Mouse (Mus musculus): ENCODE results near the gene Lrrc8e.
"Not testable (repeated sequence)": the region's sequence is repeated elsewhere in the genome, so short reads cannot be mapped to it uniquely, and the experiment has no call there.

The Lrrc8e gene

GRCm38 (mm10) chr8:4219617-4220016 lies 7.0 kb upstream of the Lrrc8e start:
- DNase-seq (ENCODE audit: low spot score in 2 of 2) = no peak

- no peak for DNase-seq (ENCODE audit: low spot score in 2 of 2)
Observed at GRCm38 (mm10) chr8:4222059-4222458, 4.6 kb upstream of the Lrrc8e start.

- no peak for DNase-seq (ENCODE audit: low spot score in 2 of 2)
Observed at GRCm38 (mm10) chr8:4226323-4226722, 304 bp upstream of the Lrrc8e start.

GRCm38 (mm10) chr8:4227919-4228318 lies 1.3 kb downstream of the Lrrc8e start:
- DNase-seq (ENCODE audit: low spot score in 2 of 2) = no peak

- DNase-seq (ENCODE audit: low spot score in 2 of 2) = no peak
Observed at GRCm38 (mm10) chr8:4229784-4230183, 3.2 kb downstream of the Lrrc8e start.

- DNase-seq (ENCODE audit: low spot score in 2 of 2) = no peak
Observed at GRCm38 (mm10) chr8:4230612-4231351, 4.2 kb downstream of the Lrrc8e start.

- DNase-seq (ENCODE audit: low spot score in 2 of 2) = no peak
Observed at GRCm38 (mm10) chr8:4237814-4238433, 11.3 kb downstream of the Lrrc8e start.

- DNase-seq (ENCODE audit: low spot score in 2 of 2) = peak; percentile 100
Observed at GRCm38 (mm10) chr8:4238434-4239192, 12.0 kb downstream of the Lrrc8e start, which contains the start of the genes Map2k7 and Gm49320. TSS of gene Map2k7 (plus strand) at chr8:4238740. TSS of gene Gm49320 (plus strand) at chr8:4238865.

GRCm38 (mm10) chr8:4239193-4239890 lies 12.7 kb downstream of the Lrrc8e start:
- DNase-seq (ENCODE audit: low spot score in 2 of 2) = no peak

GRCm38 (mm10) chr8:4245061-4245460 lies 18.4 kb downstream of the Lrrc8e start:
- no peak for DNase-seq (ENCODE audit: low spot score in 2 of 2)

- DNase-seq (ENCODE audit: low spot score in 2 of 2) = no peak
Observed at GRCm38 (mm10) chr8:4245737-4246136, 19.1 kb downstream of the Lrrc8e start.

- DNase-seq (ENCODE audit: low spot score in 2 of 2) = no peak
Observed at GRCm38 (mm10) chr8:4247241-4247640, 20.6 kb downstream of the Lrrc8e start.

GRCm38 (mm10) chr8:4247951-4248540 lies 21.4 kb downstream of the Lrrc8e start, which contains the start of gene Tgfbr3l:
TSS of gene Tgfbr3l (plus strand) at chr8:4248214.
- DNase-seq (ENCODE audit: low spot score in 2 of 2) = no peak

GRCm38 (mm10) chr8:4249213-4249612 lies 22.6 kb downstream of the Lrrc8e start:
- DNase-seq (ENCODE audit: low spot score in 2 of 2) = no peak

GRCm38 (mm10) chr8:4250306-4250970 lies 23.8 kb downstream of the Lrrc8e start:
- DNase-seq (ENCODE audit: low spot score in 2 of 2) = peak; percentile 75 to 82

GRCm38 (mm10) chr8:4252116-4252760 lies 25.6 kb downstream of the Lrrc8e start:
- DNase-seq (ENCODE audit: low spot score in 2 of 2) = no peak

- peak; percentile 82 to 93 for DNase-seq (ENCODE audit: low spot score in 2 of 2)
Observed at GRCm38 (mm10) chr8:4252934-4253841, 26.6 kb downstream of the Lrrc8e start, which contains the start of gene Snapc2. TSS of gene Snapc2 (plus strand) at chr8:4253080.

GRCm38 (mm10) chr8:4254001-4254400 lies 27.4 kb downstream of the Lrrc8e start:
- peak in 1 of 2 experiments; percentile 81 for DNase-seq (ENCODE audit: low spot score in 2 of 2)

- DNase-seq (ENCODE audit: low spot score in 2 of 2) = not testable (repeated sequence)
Observed at GRCm38 (mm10) chr8:4255471-4255870, 28.8 kb downstream of the Lrrc8e start.

Measured in cerebellum, postnatal 4 days (tissue).